Comparison of ENCODE assay signal across 11 mouse cellular contexts in the genomic region with DNA sequence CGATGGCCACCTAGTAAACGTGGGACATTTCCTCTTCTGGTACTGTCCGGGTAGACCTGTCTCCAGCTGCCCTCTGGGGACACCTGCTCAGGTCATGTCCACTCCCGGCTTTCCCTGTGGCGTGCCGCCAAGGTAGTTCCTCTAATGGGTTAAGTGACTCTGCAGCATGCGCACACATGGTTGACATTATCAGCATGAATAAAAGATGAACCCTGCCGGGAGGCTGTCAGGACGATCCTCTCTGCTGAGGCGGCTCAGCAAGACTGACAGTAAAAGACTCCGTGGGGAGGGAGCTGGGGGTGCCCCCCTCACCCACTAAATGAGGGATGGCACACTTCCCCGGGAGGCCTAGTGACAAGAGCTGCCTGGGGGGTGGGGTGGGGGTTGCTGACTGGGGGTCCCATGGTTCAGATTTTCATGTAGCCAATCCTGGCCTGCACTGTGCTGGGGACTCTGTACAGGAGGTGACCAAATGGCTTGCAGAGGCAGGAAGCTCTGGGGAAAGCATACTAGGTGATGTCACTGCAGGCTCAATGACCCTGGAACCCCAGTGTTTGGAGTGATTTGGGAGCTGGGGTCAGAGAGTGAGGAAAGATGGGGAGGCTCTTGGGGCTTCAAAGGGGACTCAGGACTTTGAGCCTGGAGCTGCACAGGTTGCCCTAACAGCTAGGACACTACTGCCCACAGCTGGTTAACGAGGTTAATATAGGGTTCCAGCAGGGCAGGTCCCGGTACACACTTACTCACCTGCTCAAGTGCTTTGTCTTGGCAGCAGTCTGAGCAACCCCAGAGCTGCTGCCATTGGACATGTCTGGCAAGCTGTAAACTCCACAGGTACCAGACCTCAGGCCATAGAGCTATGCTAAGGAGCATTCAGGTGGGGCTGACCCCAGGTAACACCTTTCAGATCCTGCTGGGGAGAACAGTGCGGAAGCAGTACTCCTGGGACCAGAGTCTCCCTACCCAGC.
DNase-seq lines count a peak whose midpoint lies in the region; ATAC-seq and TF ChIP-seq lines count a peak whose summit lies in the region.
"Had no signal": no experiment of that assay in that cellular context is flagged by ENCODE, and none has a peak within 500 bp of the region (broad histone marks: within the 10 kb centered on the region; RNA-seq: fewer than 3 reads in every experiment).

No protein-coding gene starts in this region.

- 56% methylated on average over 15 of the region's 15 CpGs for WGBS in forebrain, embryonic 10.5 days
- WGBS in forebrain, embryonic 11.5 days = 54% methylated on average over 15 of the region's 15 CpGs
- 34% methylated on average over 15 of the region's 15 CpGs for WGBS in forebrain, postnatal 0 days
- WGBS in neural tube, embryonic 12.5 days = 34% methylated on average over 15 of the region's 15 CpGs
- 44% methylated on average over 15 of the region's 15 CpGs for WGBS in thymus, adult 2 months

- no peaks in the 10 kb centered on the region for H3K36me3 ChIP-seq in forebrain, embryonic 10.5 days (replicated peaks)
- H3K36me3 ChIP-seq in forebrain, embryonic 11.5 days (ENCODE audit: control insufficient read depth, insufficient read depth, low read length) = no peaks in the 10 kb centered on the region
- H3K36me3 ChIP-seq in forebrain, postnatal 0 days (ENCODE audit: insufficient read depth) = no peaks in the 10 kb centered on the region
- no peaks in the 10 kb centered on the region for H3K36me3 ChIP-seq in neural tube, embryonic 12.5 days
- H3K36me3 ChIP-seq in thymus, adult 2 months (ENCODE audit: control insufficient read depth, insufficient read depth, low read length) = no peaks in the 10 kb centered on the region
- H3K36me3 ChIP-seq: heart, embryonic 12.5 days; liver, embryonic 15.5 days had no signal

- H3K27ac ChIP-seq in forebrain, embryonic 10.5 days = peak overlapping the region; percentile 27
- H3K27ac ChIP-seq in forebrain, embryonic 11.5 days (ENCODE audit: low read depth, low read length) = no peak overlapping the region
- peak overlapping the region; percentile 50 for H3K27ac ChIP-seq in forebrain, postnatal 0 days (ENCODE audit: low read depth, low read length)
- H3K27ac ChIP-seq in neural tube, embryonic 12.5 days = peak overlapping the region; percentile 57
- H3K27ac ChIP-seq in thymus, adult 2 months (ENCODE audit: control insufficient read depth, insufficient read depth, low read length) = no peak overlapping the region
- H3K27ac ChIP-seq in left cerebral cortex, adult 2 months = no peak overlapping the region
- H3K27ac ChIP-seq: liver, embryonic 15.5 days had no signal

- peaks cover 45% of the 10 kb centered on the region for H3K27me3 ChIP-seq in forebrain, embryonic 10.5 days (ENCODE audit: poor library complexity, severe bottlenecking)
- H3K27me3 ChIP-seq in forebrain, embryonic 11.5 days (ENCODE audit: control insufficient read depth, insufficient read depth, low read length) = no peaks in the 10 kb centered on the region
- H3K27me3 ChIP-seq in forebrain, postnatal 0 days (ENCODE audit: insufficient read depth, low read length) = no peaks in the 10 kb centered on the region
- no peaks in the 10 kb centered on the region for H3K27me3 ChIP-seq in neural tube, embryonic 12.5 days (replicated peaks)
- no peaks in the 10 kb centered on the region for H3K27me3 ChIP-seq in thymus, adult 2 months (ENCODE audit: control insufficient read depth, insufficient read depth, low read length)

- no peak for TF ChIP-seq CTCF in forebrain, postnatal 0 days (IDR thresholded peaks at IDR 0.05; ENCODE audit: low read depth)
- no peak for TF ChIP-seq CTCF in thymus, adult 2 months (IDR thresholded peaks at IDR 0.05; ENCODE audit: borderline replicate concordance, control insufficient read depth, extremely low read depth, insufficient read depth, low read length, poor library complexity)
- TF ChIP-seq CTCF in left cerebral cortex, adult 2 months (IDR thresholded peaks at IDR 0.05) = no peak

- intact Hi-C loops in left cerebral cortex, adult 2 months (cut with DNase I) = no loop called here

- DNase-seq in forebrain, embryonic 10.5 days (ENCODE audit: extremely low spot score, low spot score) = no peak
- DNase-seq in forebrain, embryonic 11.5 days (ENCODE audit: low spot score) = no peak
- DNase-seq in forebrain, postnatal 0 days = peak; percentile 66
- peak; percentile 45 for DNase-seq in lung, postnatal 10 days
- DNase-seq in thymus, adult 2 months = no peak
- DNase-seq in left cerebral cortex, adult 8-10 months (ENCODE audit: low spot score in 2 of 2) = no peak
- DNase-seq in left cerebral cortex, adult 2 months (ENCODE audit: extremely low spot score in 1 of 2, low spot score in 2 of 2) = no peak
- DNase-seq: kidney, postnatal 14 days had no signal

- no peak for ATAC-seq in forebrain, embryonic 11.5 days (replicated peaks; ENCODE audit: low FRiP score)
- ATAC-seq in forebrain, postnatal 0 days = peak; percentile 79; the same call in 1 of the 2 replicates
- 0 out of 2 replicates have a peak, but pooled peaks have one; percentile 45 for ATAC-seq in neural tube, embryonic 12.5 days (ENCODE audit: low FRiP score, low read depth)

- H3K9ac ChIP-seq in forebrain, embryonic 11.5 days (ENCODE audit: low read length) = no peak overlapping the region
- H3K9ac ChIP-seq in forebrain, postnatal 0 days = 0 out of 2 replicates have a peak overlapping the region, but pooled peaks have one; percentile 1
- peak overlapping the region; percentile 21; the same call in 1 of the 2 replicates for H3K9ac ChIP-seq in neural tube, embryonic 12.5 days
- H3K9ac ChIP-seq: heart, embryonic 12.5 days; liver, embryonic 15.5 days had no signal

- peaks cover 4% of the 10 kb centered on the region; the same call in 1 of the 2 replicates for H3K9me3 ChIP-seq in forebrain, embryonic 10.5 days
- no peaks in the 10 kb centered on the region for H3K9me3 ChIP-seq in forebrain, embryonic 11.5 days (ENCODE audit: control insufficient read depth, low read length)
- no peaks in the 10 kb centered on the region for H3K9me3 ChIP-seq in forebrain, postnatal 0 days (ENCODE audit: low read length)
- H3K9me3 ChIP-seq in neural tube, embryonic 12.5 days = no peaks in the 10 kb centered on the region
- H3K9me3 ChIP-seq: heart, embryonic 12.5 days; liver, embryonic 15.5 days had no signal

- peaks cover 63% of the 10 kb centered on the region for H3K4me1 ChIP-seq in forebrain, embryonic 10.5 days
- peaks cover 10% of the 10 kb centered on the region; the same call in 1 of the 2 replicates for H3K4me1 ChIP-seq in forebrain, embryonic 11.5 days (replicated peaks; ENCODE audit: control insufficient read depth, insufficient read depth, low read length)
- peaks cover 23% of the 10 kb centered on the region for H3K4me1 ChIP-seq in forebrain, postnatal 0 days (ENCODE audit: insufficient read depth)
- H3K4me1 ChIP-seq in neural tube, embryonic 12.5 days = peaks cover 64% of the 10 kb centered on the region
- peaks cover 37% of the 10 kb centered on the region for H3K4me1 ChIP-seq in thymus, adult 2 months (replicated peaks; ENCODE audit: control insufficient read depth, insufficient read depth, low read length)

- TF ChIP-seq POLR2A in thymus, adult 2 months (IDR thresholded peaks at IDR 0.05; ENCODE audit: control insufficient read depth, extremely low read depth, insufficient read depth, low read length, poor library complexity) = no peak

- no peak overlapping the region for H3K4me3 ChIP-seq in forebrain, embryonic 10.5 days
- no peak overlapping the region for H3K4me3 ChIP-seq in forebrain, embryonic 11.5 days (ENCODE audit: low read depth, low read length)
- H3K4me3 ChIP-seq in forebrain, postnatal 0 days (ENCODE audit: low read depth, low read length) = no peak overlapping the region
- no peak overlapping the region for H3K4me3 ChIP-seq in neural tube, embryonic 12.5 days
- H3K4me3 ChIP-seq in thymus, adult 2 months (ENCODE audit: control insufficient read depth, insufficient read depth, low read length) = no peak overlapping the region
- H3K4me3 ChIP-seq in left cerebral cortex, adult 2 months = no peak overlapping the region
- H3K4me3 ChIP-seq: heart, embryonic 12.5 days; liver, embryonic 15.5 days had no signal

- H3K4me2 ChIP-seq in forebrain, embryonic 11.5 days (ENCODE audit: low read depth, low read length, severe bottlenecking) = no peak overlapping the region
- peak overlapping the region; percentile 27 for H3K4me2 ChIP-seq in forebrain, postnatal 0 days (ENCODE audit: low read depth)
- peak overlapping the region; percentile 31 for H3K4me2 ChIP-seq in neural tube, embryonic 12.5 days (replicated peaks)
- H3K4me2 ChIP-seq: heart, embryonic 12.5 days; liver, embryonic 15.5 days had no signal

Comparison
In these comparisons a context has a peak if more than half of its experiments do, and no peak if none do; other contexts are left out.
1. DNase-seq: peak in forebrain, postnatal 0 days (single experiment) and lung, postnatal 10 days (single experiment); none in forebrain, embryonic 10.5 days (single experiment), forebrain, embryonic 11.5 days (single experiment), thymus, adult 2 months (single experiment), left cerebral cortex, adult 8-10 months (0 of 2) and left cerebral cortex, adult 2 months (0 of 2).
2. H3K27ac ChIP-seq: peak in forebrain, embryonic 10.5 days (single experiment), forebrain, postnatal 0 days (single experiment) and neural tube, embryonic 12.5 days (single experiment); none in forebrain, embryonic 11.5 days (single experiment), thymus, adult 2 months (single experiment) and left cerebral cortex, adult 2 months (single experiment).